Mouse (Mus musculus): ENCODE measurements around the gene Chd1l. TPM values are rescaled to one million over a fixed set of nuclear protein-coding genes. Genes with fewer than 3 reads are reported as not detected.
A peak's percentile ranks its signal among the peaks of the same experiment; 100 is the strongest.

Chd1l gene
- polyA plus RNA-seq, 1 experiment, result 11.5 TPM

DNA sequence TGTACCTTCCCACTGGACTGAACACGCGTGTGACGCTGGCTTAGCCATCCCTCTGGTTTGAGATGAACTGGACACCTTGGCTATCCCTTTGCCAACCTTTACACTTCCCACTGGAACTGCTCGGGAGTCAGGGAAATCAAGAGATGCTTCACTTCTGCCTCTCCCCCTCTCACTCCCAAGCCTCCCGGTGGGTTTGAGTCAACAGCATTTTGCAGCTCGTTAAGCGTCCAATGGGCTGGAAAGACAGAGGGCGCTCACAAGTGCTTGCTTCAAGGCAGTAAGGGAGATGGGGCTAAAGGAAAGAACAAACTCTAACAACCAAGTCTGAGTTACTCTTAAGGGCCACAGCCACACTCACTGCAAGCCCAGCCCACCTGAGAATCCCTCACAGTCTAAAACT lies 19.3 kb downstream of the Chd1l start:
- H3K27me3 ChIP-seq (ENCODE audit: control insufficient read depth, insufficient read depth, low read length), result no peaks in the 10 kb centered on the region
- H3K4me1 ChIP-seq (replicated peaks; ENCODE audit: control insufficient read depth, insufficient read depth, low read length), result no peaks in the 10 kb centered on the region
- no peak for DNase-seq
- H3K27ac ChIP-seq (ENCODE audit: control insufficient read depth, insufficient read depth, low read length), result no peak overlapping the region
- WGBS, result 94% methylated on average over 8 of the region's 8 CpGs
- peaks cover 49% of the 10 kb centered on the region for H3K36me3 ChIP-seq (ENCODE audit: control insufficient read depth, insufficient read depth, low read length)
- H3K4me3 ChIP-seq (ENCODE audit: control insufficient read depth, insufficient read depth, low read length), result no peak overlapping the region
- TF ChIP-seq CTCF (IDR thresholded peaks at IDR 0.05; ENCODE audit: borderline replicate concordance, control insufficient read depth, extremely low read depth, insufficient read depth, low read length, poor library complexity) (no peak), POLR2A (IDR thresholded peaks at IDR 0.05; ENCODE audit: control insufficient read depth, extremely low read depth, insufficient read depth, low read length, poor library complexity) (no peak)

DNA sequence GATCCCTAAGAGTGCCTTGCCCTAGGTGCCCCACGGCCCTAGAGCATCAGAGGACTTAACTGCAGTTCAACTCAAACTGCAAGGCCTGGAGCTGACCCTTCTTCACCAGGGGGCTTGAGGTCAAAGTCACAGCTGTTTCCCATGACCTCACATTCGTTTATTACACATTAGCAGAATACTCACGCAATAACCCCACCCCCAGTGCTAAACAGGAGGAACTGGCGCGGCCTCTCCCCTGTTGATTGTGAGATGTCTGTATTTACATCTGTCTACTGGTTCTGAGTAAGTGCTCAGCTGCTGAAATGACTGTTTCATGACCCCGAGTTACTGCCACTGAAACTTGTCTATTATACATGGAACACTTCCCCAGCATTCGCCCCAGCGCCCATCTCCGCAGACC lies 22.3 kb downstream of the Chd1l start:
- WGBS, result 95% methylated on average over 9 of the region's 9 CpGs
- TF ChIP-seq CTCF (IDR thresholded peaks at IDR 0.05; ENCODE audit: borderline replicate concordance, control insufficient read depth, extremely low read depth, insufficient read depth, low read length, poor library complexity) (no peak), POLR2A (IDR thresholded peaks at IDR 0.05; ENCODE audit: control insufficient read depth, extremely low read depth, insufficient read depth, low read length, poor library complexity) (no peak)
- no peak for DNase-seq
- peaks cover 40% of the 10 kb centered on the region for H3K36me3 ChIP-seq (ENCODE audit: control insufficient read depth, insufficient read depth, low read length)
- no peak overlapping the region for H3K27ac ChIP-seq (ENCODE audit: control insufficient read depth, insufficient read depth, low read length)
- no peak overlapping the region for H3K4me3 ChIP-seq (ENCODE audit: control insufficient read depth, insufficient read depth, low read length)
- H3K4me1 ChIP-seq (replicated peaks; ENCODE audit: control insufficient read depth, insufficient read depth, low read length), result no peaks in the 10 kb centered on the region
- no peaks in the 10 kb centered on the region for H3K27me3 ChIP-seq (ENCODE audit: control insufficient read depth, insufficient read depth, low read length)

DNA sequence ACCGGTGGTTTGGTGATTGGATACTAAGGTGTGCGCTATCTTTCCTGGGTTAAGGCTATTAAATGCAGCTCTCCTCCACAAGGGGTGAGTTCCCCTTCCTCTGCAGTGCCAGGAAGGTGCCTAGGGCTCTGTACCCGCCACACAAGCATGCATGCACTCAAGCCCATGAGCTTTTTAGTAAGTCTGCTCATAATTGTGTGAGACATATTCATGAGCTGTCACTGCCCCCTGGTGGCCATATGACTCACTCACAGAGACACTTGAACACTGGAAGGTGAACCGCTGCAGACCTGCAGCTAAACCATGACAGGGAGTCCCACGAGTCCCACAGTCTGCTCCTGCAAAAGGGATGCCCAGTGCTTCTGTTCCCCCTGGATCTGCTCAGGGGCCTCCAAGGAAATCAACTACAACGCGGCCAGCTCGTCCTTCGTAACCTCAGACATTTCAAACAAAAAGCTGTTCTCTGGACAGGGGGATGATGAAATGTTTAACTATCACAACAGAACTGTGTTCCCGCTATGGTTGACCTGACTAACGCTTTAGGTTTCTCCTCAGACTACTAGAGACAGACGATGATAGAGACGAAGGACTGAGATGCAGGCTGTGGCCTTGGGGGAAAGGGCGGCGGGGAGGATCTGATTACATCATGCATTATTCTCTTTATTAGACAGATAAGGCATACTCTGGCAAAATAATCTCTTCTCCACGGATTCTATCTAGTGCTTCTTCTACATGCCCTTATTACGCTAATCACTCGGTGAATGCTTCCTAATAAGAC lies 24.4 kb downstream of the Chd1l start:
- TF ChIP-seq CTCF (IDR thresholded peaks at IDR 0.05; ENCODE audit: borderline replicate concordance, control insufficient read depth, extremely low read depth, insufficient read depth, low read length, poor library complexity) (peak; percentile 64; the same call in 1 of the 2 replicates), POLR2A (IDR thresholded peaks at IDR 0.05; ENCODE audit: control insufficient read depth, extremely low read depth, insufficient read depth, low read length, poor library complexity) (no peak)
- peaks cover 51% of the 10 kb centered on the region for H3K36me3 ChIP-seq (ENCODE audit: control insufficient read depth, insufficient read depth, low read length)

DNA sequence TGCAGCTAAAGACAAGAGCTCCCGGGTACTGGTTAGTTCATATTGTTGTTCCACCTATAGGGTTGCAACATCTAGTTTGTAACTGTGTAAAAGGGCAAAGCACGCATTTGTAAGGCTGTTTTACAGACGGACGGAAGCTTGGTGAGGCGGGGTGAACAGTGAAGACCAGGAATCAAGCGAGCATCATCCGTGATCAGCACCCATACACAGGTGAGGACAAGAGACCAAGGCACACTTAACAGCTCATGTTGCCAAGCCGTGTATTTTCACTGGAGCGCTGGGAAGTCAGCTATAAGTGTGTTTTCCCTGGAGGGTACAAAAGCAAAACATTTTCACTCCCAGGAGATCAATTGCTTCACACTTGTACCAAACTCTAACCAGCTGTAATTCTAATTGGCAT lies 36.2 kb downstream of the Chd1l start:
- no peak for DNase-seq
- Histone ChIP-seq H3K4me3 (ENCODE audit: control insufficient read depth, insufficient read depth, low read length) (no peak overlapping the region), H3K27ac (ENCODE audit: control insufficient read depth, insufficient read depth, low read length) (no peak overlapping the region), H3K4me1 (replicated peaks; ENCODE audit: control insufficient read depth, insufficient read depth, low read length) (no peaks in the 10 kb centered on the region), H3K36me3 (ENCODE audit: control insufficient read depth, insufficient read depth, low read length) (no peaks in the 10 kb centered on the region), H3K27me3 (ENCODE audit: control insufficient read depth, insufficient read depth, low read length) (no peaks in the 10 kb centered on the region)
- TF ChIP-seq CTCF (IDR thresholded peaks at IDR 0.05; ENCODE audit: borderline replicate concordance, control insufficient read depth, extremely low read depth, insufficient read depth, low read length, poor library complexity) (no peak), POLR2A (IDR thresholded peaks at IDR 0.05; ENCODE audit: control insufficient read depth, extremely low read depth, insufficient read depth, low read length, poor library complexity) (no peak)
- WGBS, result 97% methylated on average over 9 of the region's 9 CpGs

More for the DNA sequence above, 24.4 kb downstream of the Chd1l start:
- peak; percentile 64 for DNase-seq
- no peaks in the 10 kb centered on the region for H3K27me3 ChIP-seq (ENCODE audit: control insufficient read depth, insufficient read depth, low read length)
- no peaks in the 10 kb centered on the region for H3K4me1 ChIP-seq (replicated peaks; ENCODE audit: control insufficient read depth, insufficient read depth, low read length)
- 85% methylated on average over 18 of the region's 18 CpGs for WGBS
- no peak overlapping the region for H3K4me3 ChIP-seq (ENCODE audit: control insufficient read depth, insufficient read depth, low read length)
- H3K27ac ChIP-seq (ENCODE audit: control insufficient read depth, insufficient read depth, low read length), result no peak overlapping the region

DNA sequence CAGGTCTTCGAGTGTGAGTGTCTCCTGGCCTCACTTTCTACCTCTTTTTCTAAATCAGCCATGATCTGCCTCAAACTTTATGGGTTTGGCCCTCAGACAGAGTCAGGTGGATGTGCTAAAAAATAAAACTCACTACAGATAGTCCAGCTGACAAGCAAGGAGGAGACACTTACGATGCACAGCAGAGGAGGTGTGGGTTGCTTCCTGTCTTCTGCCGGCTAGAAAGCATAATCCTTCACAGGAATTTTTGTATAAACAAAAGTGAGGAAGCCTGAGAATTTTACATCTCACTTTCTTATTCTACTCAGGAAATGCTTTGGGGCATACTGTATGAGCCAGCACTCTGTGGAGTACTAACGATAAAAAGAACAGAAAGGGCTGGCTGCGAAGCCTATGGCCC lies 45.4 kb downstream of the Chd1l start:
- no peak overlapping the region for H3K27ac ChIP-seq (ENCODE audit: control insufficient read depth, insufficient read depth, low read length)
- 98% methylated on average over 5 of the region's 5 CpGs for WGBS
- no peaks in the 10 kb centered on the region for H3K4me1 ChIP-seq (replicated peaks; ENCODE audit: control insufficient read depth, insufficient read depth, low read length)
- TF ChIP-seq POLR2A (IDR thresholded peaks at IDR 0.05; ENCODE audit: control insufficient read depth, extremely low read depth, insufficient read depth, low read length, poor library complexity) (no peak), CTCF (IDR thresholded peaks at IDR 0.05; ENCODE audit: borderline replicate concordance, control insufficient read depth, extremely low read depth, insufficient read depth, low read length, poor library complexity) (no peak)
- H3K4me3 ChIP-seq (ENCODE audit: control insufficient read depth, insufficient read depth, low read length), result no peak overlapping the region
- peaks cover 20% of the 10 kb centered on the region for H3K36me3 ChIP-seq (ENCODE audit: control insufficient read depth, insufficient read depth, low read length)
- no peak for DNase-seq
- H3K27me3 ChIP-seq (ENCODE audit: control insufficient read depth, insufficient read depth, low read length), result no peaks in the 10 kb centered on the region

DNA sequence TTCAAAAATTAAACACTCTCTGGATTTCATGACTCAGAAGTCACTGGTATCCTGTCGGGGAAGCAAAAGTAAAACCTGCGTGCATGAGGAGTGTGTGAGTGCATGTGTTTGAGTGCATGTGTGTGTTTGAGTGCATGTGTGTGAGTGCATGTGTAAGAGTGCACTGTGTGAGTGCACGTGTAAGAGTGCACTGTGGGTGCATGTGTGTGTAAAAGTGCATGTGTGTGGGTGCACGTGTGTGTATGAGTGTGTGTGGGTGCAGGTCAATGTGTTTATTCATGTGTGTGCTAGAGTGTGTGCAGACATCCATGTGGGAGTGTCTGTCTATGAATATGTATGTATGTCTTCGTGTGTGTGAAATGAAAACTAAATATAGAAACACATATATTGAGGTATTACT lies 51.4 kb downstream of the Chd1l start:
- Histone ChIP-seq H3K27ac (ENCODE audit: control insufficient read depth, insufficient read depth, low read length) (no peak overlapping the region), H3K27me3 (ENCODE audit: control insufficient read depth, insufficient read depth, low read length) (no peaks in the 10 kb centered on the region), H3K4me1 (replicated peaks; ENCODE audit: control insufficient read depth, insufficient read depth, low read length) (no peaks in the 10 kb centered on the region), H3K4me3 (ENCODE audit: control insufficient read depth, insufficient read depth, low read length) (no peak overlapping the region), H3K36me3 (ENCODE audit: control insufficient read depth, insufficient read depth, low read length) (peaks cover 20% of the 10 kb centered on the region)
- TF ChIP-seq POLR2A (IDR thresholded peaks at IDR 0.05; ENCODE audit: control insufficient read depth, extremely low read depth, insufficient read depth, low read length, poor library complexity) (no peak), CTCF (IDR thresholded peaks at IDR 0.05; ENCODE audit: borderline replicate concordance, control insufficient read depth, extremely low read depth, insufficient read depth, low read length, poor library complexity) (no peak)
- WGBS, result 97% methylated on average over 5 of the region's 5 CpGs
- DNase-seq, result no peak

Data from thymus, adult 2 months (tissue).